Mouse (Mus musculus) bone marrow, adult 2 months (tissue): Measurements from ENCODE around the gene Ccdc124.

ENCODE experiments used
- CTCF ChIP-seq: fragments of 200-500 bp; IDR thresholded peaks from 2 replicates; pipeline ENCODE4 v1.5.1; 2011; ENCODE audit warnings: low read length, control low read depth; ENCODE audit not compliant: control insufficient read depth, insufficient read depth
- POLR2A ChIP-seq: fragments of 200-500 bp; IDR thresholded peaks from 2 replicates; pipeline ENCODE4 v1.6.1; 2011; ENCODE audit warnings: low read depth, mild to moderate bottlenecking, control low read depth, low read length, borderline replicate concordance; ENCODE audit not compliant: control insufficient read depth

GRCm38 (mm10) chr8:70874441-70874840 lies 706 bp upstream of the Ccdc124 start:
- TF ChIP-seq CTCF (no peak), POLR2A (no peak)
